Comparison of ENCODE assay signal across 24 mouse cellular contexts in genomic region chr5:72653068-72653674, GRCm38 (mm10). TPM values are rescaled to one million over a fixed set of nuclear protein-coding genes. Genes with fewer than 3 reads are reported as not detected.
DNase-seq lines count a peak whose midpoint lies in the region; ATAC-seq and TF ChIP-seq lines count a peak whose summit lies in the region.
"Had no signal": no experiment of that assay in that cellular context is flagged by ENCODE, and none has a peak within 500 bp of the region (broad histone marks: within the 10 kb centered on the region; RNA-seq: fewer than 3 reads in every experiment).

No protein-coding gene starts in this region.

- no peak overlapping the region for H3K27ac ChIP-seq in limb, embryonic 13.5 days
- H3K27ac ChIP-seq in limb, embryonic 10.5 days: no peak overlapping the region
- H3K27ac ChIP-seq in liver, embryonic 14.5 days: no peak overlapping the region
- 0 out of 2 replicates have a peak overlapping the region, but pooled peaks have one; percentile 30 for H3K27ac ChIP-seq in stomach, postnatal 0 days (replicated peaks)
- H3K27ac ChIP-seq: kidney, embryonic 15.5 days; limb, embryonic 12.5 days had no signal

- no peaks in the 10 kb centered on the region for H3K36me3 ChIP-seq in limb, embryonic 13.5 days
- H3K36me3 ChIP-seq in limb, embryonic 10.5 days: no peaks in the 10 kb centered on the region
- H3K36me3 ChIP-seq in liver, embryonic 14.5 days (replicated peaks; ENCODE audit: control insufficient read depth, insufficient read depth, low read depth): no peaks in the 10 kb centered on the region
- no peaks in the 10 kb centered on the region for H3K36me3 ChIP-seq in stomach, postnatal 0 days (ENCODE audit: control insufficient read depth, insufficient read depth, low read length)
- H3K36me3 ChIP-seq: G1E; heart, embryonic 12.5 days; kidney, embryonic 15.5 days; limb, embryonic 12.5 days had no signal

- DNase-seq in embryo, embryonic 10 days (ENCODE audit: low spot score): peak; percentile 22
- DNase-seq in embryo, embryonic 9.5 days (ENCODE audit: extremely low spot score): no peak
- DNase-seq in limb, embryonic 10.5 days (ENCODE audit: low spot score): no peak
- DNase-seq in liver, embryonic 14.5 days (ENCODE audit: low read depth in 3 of 3, low spot score in 3 of 3): no peak
- no peak for DNase-seq in stomach, postnatal 0 days (ENCODE audit: low spot score)
- DNase-seq in MN1 (ENCODE audit: low spot score): no peak
- no peak for DNase-seq in layer of hippocampus, postnatal 25 days (ENCODE audit: extremely low spot score in 1 of 2, low spot score in 1 of 2)
- DNase-seq: cerebellum, adult 9-10 months; gastrocnemius, postnatal 36 days; thymus, postnatal 25 days had no signal

- no peaks in the 10 kb centered on the region for H3K9me3 ChIP-seq in limb, embryonic 13.5 days
- no peaks in the 10 kb centered on the region for H3K9me3 ChIP-seq in limb, embryonic 10.5 days (replicated peaks)
- no peaks in the 10 kb centered on the region for H3K9me3 ChIP-seq in liver, embryonic 14.5 days (ENCODE audit: control insufficient read depth, low read length)
- H3K9me3 ChIP-seq in stomach, postnatal 0 days (ENCODE audit: control insufficient read depth, low read length): no peaks in the 10 kb centered on the region
- H3K9me3 ChIP-seq: G1E; heart, embryonic 12.5 days; kidney, embryonic 15.5 days; limb, embryonic 12.5 days had no signal

- no peak overlapping the region for H3K9ac ChIP-seq in limb, embryonic 13.5 days
- H3K9ac ChIP-seq in liver, embryonic 14.5 days (replicated peaks): no peak overlapping the region
- H3K9ac ChIP-seq in stomach, postnatal 0 days (ENCODE audit: low read length): no peak overlapping the region
- H3K9ac ChIP-seq: heart, embryonic 12.5 days; kidney, embryonic 15.5 days; limb, embryonic 12.5 days had no signal

- WGBS in limb, embryonic 13.5 days: 70% methylated on average over 10 of the region's 10 CpGs
- 83% methylated on average over 10 of the region's 10 CpGs for WGBS in limb, embryonic 10.5 days
- 58% methylated on average over 10 of the region's 10 CpGs for WGBS in liver, embryonic 14.5 days (ENCODE audit: insufficient replicate concordance)
- WGBS in stomach, postnatal 0 days: 36% methylated on average over 10 of the region's 10 CpGs

- peaks cover 9% of the 10 kb centered on the region for H3K4me1 ChIP-seq in limb, embryonic 13.5 days
- peaks cover 12% of the 10 kb centered on the region for H3K4me1 ChIP-seq in limb, embryonic 10.5 days
- peaks cover 0 to 5% of the 10 kb centered on the region in 2 experiments; a peak in 1 of 4 replicates for H3K4me1 ChIP-seq in liver, embryonic 14.5 days (replicated peaks; ENCODE audit: control insufficient read depth in 2 of 2, insufficient read depth in 2 of 2, low read length in 1 of 2)
- peaks cover 3% of the 10 kb centered on the region; the same call in 1 of the 2 replicates for H3K4me1 ChIP-seq in stomach, postnatal 0 days (replicated peaks; ENCODE audit: control insufficient read depth, insufficient read depth)
- H3K4me1 ChIP-seq: heart, embryonic 12.5 days had no signal

- no peak overlapping the region for H3K4me2 ChIP-seq in limb, embryonic 13.5 days (replicated peaks)
- H3K4me2 ChIP-seq in liver, embryonic 14.5 days (ENCODE audit: low read depth): no peak overlapping the region
- H3K4me2 ChIP-seq in stomach, postnatal 0 days (replicated peaks; ENCODE audit: low read depth): no peak overlapping the region
- H3K4me2 ChIP-seq: heart, embryonic 12.5 days; kidney, embryonic 15.5 days; limb, embryonic 12.5 days had no signal

- no peak overlapping the region for H3K4me3 ChIP-seq in limb, embryonic 13.5 days
- no peak overlapping the region for H3K4me3 ChIP-seq in limb, embryonic 10.5 days
- no peak overlapping the region for H3K4me3 ChIP-seq in liver, embryonic 14.5 days (ENCODE audit: insufficient read depth in 1 of 2, low read depth in 2 of 2, low read length in 2 of 2)
- H3K4me3 ChIP-seq in stomach, postnatal 0 days (ENCODE audit: low read depth, low read length): no peak overlapping the region
- H3K4me3 ChIP-seq: heart, embryonic 12.5 days; kidney, embryonic 15.5 days; limb, embryonic 12.5 days had no signal

- no peak for TF ChIP-seq EP300 in liver, embryonic 14.5 days (IDR thresholded peaks at IDR 0.05; ENCODE audit: low read depth)
- TF ChIP-seq EP300 in stomach, postnatal 0 days (optimal IDR thresholded peaks at IDR 0.05): no peak

- no peak for TF ChIP-seq CTCF in liver, embryonic 14.5 days (IDR thresholded peaks at IDR 0.05; ENCODE audit: low read depth)
- TF ChIP-seq CTCF in stomach, postnatal 0 days (IDR thresholded peaks at IDR 0.05; ENCODE audit: low read depth): no peak

- H3K27me3 ChIP-seq in limb, embryonic 13.5 days: peaks cover 17% of the 10 kb centered on the region
- peaks cover 20% of the 10 kb centered on the region for H3K27me3 ChIP-seq in limb, embryonic 10.5 days (ENCODE audit: low read depth, poor library complexity, severe bottlenecking)
- peaks cover 2% of the 10 kb centered on the region; the same call in 1 of the 2 replicates for H3K27me3 ChIP-seq in liver, embryonic 14.5 days (ENCODE audit: control insufficient read depth, insufficient read depth, low read length)
- H3K27me3 ChIP-seq in stomach, postnatal 0 days (ENCODE audit: control insufficient read depth, insufficient read depth, low read length): no peaks in the 10 kb centered on the region

- ATAC-seq in limb, embryonic 13.5 days (ENCODE audit: low FRiP score, low read depth): peak; percentile 24; the same call in 1 of the 2 replicates
- ATAC-seq in liver, embryonic 14.5 days (ENCODE audit: insufficient read depth): peak; percentile 58
- peak; percentile 27; the same call in 1 of the 2 replicates for ATAC-seq in stomach, postnatal 0 days (ENCODE audit: low FRiP score, low TSS enrichment)
- ATAC-seq: CD4-positive, CD25-positive, alpha-beta regulatory T cell, adult 4 months; inflammation-experienced regulatory T-cells, adult 6 months; lung, postnatal 0 days; midbrain, embryonic 16.5 days had no signal

RNA-seq across cellular contexts. Expression of gene Nipal1, which starts 5.6 kb away (rescaled TPM):
- polyA plus RNA-seq in limb, embryonic 13.5 days (2015; fragmentation: Nextera tagmentation; extraction: Ambion mirVana): 3.7 and 4.0 TPM in 2 replicates
- polyA plus RNA-seq in limb, embryonic 10.5 days (2016; fragmentation: Nextera tagmentation; extraction: Ambion mirVana): 0.76 TPM in 1 of 2 replicates, not detected in the other
- polyA plus RNA-seq in liver, embryonic 14.5 days (2012; rRNA removed): 1.2 and 1.7 TPM in 2 replicates
- 8.9 and 10.0 TPM in 2 replicates for polyA plus RNA-seq in liver, embryonic 14.5 days (2014; fragmentation: Nextera tagmentation; extraction: Ambion mirVana)
- polyA plus RNA-seq in stomach, postnatal 0 days (2015; fragmentation: Nextera tagmentation; extraction: Ambion mirVana): 64.5 and 64.7 TPM in 2 replicates
- total RNA-seq in layer of hippocampus, postnatal 25 days (2021): not detected
- total RNA-seq: gastrocnemius, postnatal 36 days; heart, postnatal 25 days; megakaryocyte progenitor cell, adult 5-6 weeks had no signal
- polyA plus RNA-seq: cortical plate, adult 2 months; G1E; heart, embryonic 12.5 days had no signal

RNA-seq across cellular contexts. Expression of gene Cnga1, which starts 9.1 kb away (rescaled TPM):
- not detected in 2 replicates for polyA plus RNA-seq in limb, embryonic 13.5 days (2015; fragmentation: Nextera tagmentation; extraction: Ambion mirVana)
- polyA plus RNA-seq in limb, embryonic 10.5 days (2016; fragmentation: Nextera tagmentation; extraction: Ambion mirVana): not detected in 2 replicates
- polyA plus RNA-seq in liver, embryonic 14.5 days (2012; rRNA removed): not detected in 2 replicates
- polyA plus RNA-seq in liver, embryonic 14.5 days (2014; fragmentation: Nextera tagmentation; extraction: Ambion mirVana): not detected in 2 replicates
- polyA plus RNA-seq in stomach, postnatal 0 days (2015; fragmentation: Nextera tagmentation; extraction: Ambion mirVana): 0.06 TPM in 1 of 2 replicates, not detected in the other
- not detected for total RNA-seq in layer of hippocampus, postnatal 25 days (2021)
- total RNA-seq: adrenal gland, postnatal 4 days; gastrocnemius, postnatal 36 days; heart, postnatal 25 days; megakaryocyte progenitor cell, adult 5-6 weeks had no signal
- polyA plus RNA-seq: cortical plate, adult 2 months; G1E; heart, embryonic 12.5 days; kidney, embryonic 15.5 days; large intestine, adult 2 months; limb, embryonic 12.5 days; lung, postnatal 0 days; midbrain, embryonic 16.5 days had no signal
